Mouse (Mus musculus) G1E-ER4 (cell line): ENCODE measurements around the gene Spn. TPM values are rescaled to one million over a fixed set of nuclear protein-coding genes. Genes with fewer than 3 reads are reported as not detected.
"Not testable (repeated sequence)": the region's sequence is repeated elsewhere in the genome, so short reads cannot be mapped to it uniquely, and the experiment has no call there.

Experiments
- GATA1 ChIP-seq: IDR thresholded peaks from one replicate; pipeline ENCODE4 v1.8.0; 2012; ENCODE audit warnings: low read length, inconsistent platforms
- polyA plus RNA-seq: library from polyadenylated mRNA; stranded (reverse); fragments of >175 nt; gene quantifications from 2 replicates; pipeline ENCODE4 v1.2.3, GENCODE M21; 2012

The Spn gene
- polyA plus RNA-seq, 1 experiment: 104 TPM

DNA sequence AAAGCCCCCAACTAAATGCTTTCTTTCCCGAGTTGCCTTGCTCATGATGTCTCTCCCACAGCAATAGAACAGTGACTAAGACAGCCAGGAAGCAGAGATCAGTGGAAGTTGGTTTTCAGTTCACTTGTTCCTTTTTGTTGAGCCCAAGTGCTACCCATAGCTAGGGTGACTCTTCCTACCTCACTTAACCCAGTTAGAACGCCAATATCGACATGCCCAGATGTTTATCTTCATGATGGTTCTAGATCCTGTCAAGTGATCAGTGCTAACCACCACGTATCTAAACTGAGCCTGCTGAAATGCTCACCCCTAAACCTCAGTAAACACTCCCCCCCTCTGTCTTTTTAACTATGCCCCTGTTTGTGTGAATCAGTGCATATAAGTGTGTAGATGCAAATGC is 38.1 kb downstream of the Spn start:
- TF ChIP-seq GATA1: no peak

DNA sequence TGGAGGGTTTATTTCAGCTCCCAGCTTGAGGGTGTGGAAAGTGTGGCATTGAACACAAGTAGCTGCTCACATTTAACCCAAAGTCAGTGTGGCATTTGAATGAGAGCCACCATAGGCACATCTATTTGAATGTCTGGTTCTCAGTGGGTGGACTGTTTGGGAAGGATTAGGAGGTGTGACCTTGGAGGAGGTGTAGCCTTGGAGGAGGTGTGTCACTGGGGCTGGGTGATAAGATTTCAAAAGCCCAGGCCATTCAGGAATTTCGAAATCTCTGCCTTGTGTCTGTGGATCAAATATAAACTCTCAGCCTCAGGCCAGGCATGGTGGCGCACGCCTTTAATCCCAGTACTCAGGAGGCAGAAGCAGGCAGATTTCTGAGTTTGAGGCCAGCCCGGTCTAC is 38.7 kb downstream of the Spn start:
- no peak for TF ChIP-seq GATA1

DNA sequence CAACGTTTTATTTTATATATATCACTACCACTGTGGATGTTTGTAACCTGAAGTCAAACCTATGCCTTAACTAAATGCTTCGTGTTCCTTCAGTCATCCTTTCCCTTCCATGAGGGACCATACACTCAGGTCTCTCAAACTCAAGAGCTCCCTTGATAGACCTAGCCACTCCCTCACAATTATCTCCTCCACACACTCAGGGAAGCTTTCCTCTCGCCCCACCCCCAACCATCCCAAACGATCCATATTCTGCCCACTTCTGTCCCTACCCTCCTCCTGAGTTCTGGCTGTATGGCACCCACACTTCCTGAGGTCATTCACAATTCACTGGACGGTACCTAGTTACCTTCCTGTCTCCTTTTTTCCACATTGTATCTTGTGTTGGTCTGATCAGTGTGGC is 39.1 kb downstream of the Spn start:
- no peak for TF ChIP-seq GATA1

DNA sequence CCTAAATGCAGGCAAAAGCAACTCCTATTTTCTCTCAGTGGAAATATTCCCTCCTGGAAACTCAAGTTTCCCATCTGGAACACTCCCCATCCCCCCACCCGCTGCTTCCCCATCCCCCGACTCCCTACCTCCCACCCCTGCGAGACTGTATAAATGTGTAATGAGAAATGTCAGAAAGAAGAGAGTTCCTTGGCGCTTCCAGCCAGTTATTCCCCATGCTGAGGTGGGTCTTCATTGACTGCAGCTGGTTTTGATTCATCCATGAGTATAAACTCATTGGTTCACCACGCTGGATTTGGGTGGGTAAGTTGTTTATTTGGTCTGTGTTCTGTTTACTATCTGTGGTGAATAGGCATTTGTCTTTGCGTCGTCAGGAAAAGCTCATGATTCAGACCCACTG is 41.2 kb downstream of the Spn start:
- TF ChIP-seq GATA1: no peak

DNA sequence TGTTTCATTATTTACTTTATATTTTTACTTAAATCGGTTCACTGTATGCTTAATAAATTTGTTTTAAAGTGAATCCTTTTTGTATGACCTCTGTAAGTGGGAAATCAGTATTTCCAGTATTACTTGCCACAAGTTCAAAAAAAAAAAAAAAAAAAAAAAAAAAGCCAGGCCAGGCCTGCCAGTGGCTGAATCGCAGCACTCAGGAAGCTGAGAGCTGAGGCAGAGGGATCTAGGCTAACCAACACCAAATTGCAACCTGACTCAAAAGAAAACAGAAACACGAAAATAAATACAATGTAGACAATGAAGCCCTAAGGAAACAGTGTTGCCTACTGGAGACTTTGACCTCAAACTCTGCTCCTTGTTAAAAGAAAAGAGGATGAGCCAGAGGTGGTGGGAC is 43.7 kb downstream of the Spn start:
- TF ChIP-seq GATA1: no peak

DNA sequence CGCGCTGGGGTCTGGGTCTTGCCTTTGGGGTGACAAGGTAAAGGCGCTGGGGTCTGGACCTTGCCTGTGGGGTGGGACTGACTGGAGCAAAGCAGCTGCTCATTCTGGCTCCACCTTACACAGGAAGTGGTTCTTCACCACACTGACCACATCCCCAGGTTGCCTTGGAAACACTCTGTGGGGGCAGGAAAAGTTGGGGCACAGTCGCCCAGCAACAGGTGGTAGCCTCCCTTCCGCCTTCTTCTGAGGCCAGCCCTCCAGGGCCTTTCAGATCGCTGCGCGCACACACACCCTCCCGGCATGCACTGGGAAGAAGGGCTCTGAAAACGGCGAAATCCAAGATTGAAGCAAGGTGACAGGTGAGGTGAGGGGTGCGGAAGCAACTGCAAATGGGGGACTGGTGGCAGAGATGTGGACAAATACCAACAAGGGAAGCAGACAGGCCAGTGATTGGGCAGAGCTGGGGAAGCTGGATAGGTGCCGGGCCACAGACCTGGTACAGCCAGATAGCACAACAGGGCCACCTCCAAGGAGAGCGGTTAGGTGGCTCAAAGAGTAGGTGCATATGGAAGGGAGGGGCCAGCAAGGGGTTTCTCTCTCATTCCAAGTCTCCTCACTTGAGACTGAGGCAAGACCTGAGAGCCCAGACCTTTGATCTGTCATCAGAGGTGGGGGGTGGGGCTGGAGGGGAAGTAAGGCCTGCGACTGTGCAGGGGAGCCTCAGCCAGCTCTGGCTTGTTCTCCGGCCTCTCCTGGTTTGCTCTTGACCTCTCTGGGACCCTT is 46.3 kb downstream of the Spn start, which contains the start of gene AI467606:
Gene AI467606 (plus strand): TSS at position 246 of the 783 bp plus-strand sequence.
- TF ChIP-seq GATA1: no peak

DNA sequence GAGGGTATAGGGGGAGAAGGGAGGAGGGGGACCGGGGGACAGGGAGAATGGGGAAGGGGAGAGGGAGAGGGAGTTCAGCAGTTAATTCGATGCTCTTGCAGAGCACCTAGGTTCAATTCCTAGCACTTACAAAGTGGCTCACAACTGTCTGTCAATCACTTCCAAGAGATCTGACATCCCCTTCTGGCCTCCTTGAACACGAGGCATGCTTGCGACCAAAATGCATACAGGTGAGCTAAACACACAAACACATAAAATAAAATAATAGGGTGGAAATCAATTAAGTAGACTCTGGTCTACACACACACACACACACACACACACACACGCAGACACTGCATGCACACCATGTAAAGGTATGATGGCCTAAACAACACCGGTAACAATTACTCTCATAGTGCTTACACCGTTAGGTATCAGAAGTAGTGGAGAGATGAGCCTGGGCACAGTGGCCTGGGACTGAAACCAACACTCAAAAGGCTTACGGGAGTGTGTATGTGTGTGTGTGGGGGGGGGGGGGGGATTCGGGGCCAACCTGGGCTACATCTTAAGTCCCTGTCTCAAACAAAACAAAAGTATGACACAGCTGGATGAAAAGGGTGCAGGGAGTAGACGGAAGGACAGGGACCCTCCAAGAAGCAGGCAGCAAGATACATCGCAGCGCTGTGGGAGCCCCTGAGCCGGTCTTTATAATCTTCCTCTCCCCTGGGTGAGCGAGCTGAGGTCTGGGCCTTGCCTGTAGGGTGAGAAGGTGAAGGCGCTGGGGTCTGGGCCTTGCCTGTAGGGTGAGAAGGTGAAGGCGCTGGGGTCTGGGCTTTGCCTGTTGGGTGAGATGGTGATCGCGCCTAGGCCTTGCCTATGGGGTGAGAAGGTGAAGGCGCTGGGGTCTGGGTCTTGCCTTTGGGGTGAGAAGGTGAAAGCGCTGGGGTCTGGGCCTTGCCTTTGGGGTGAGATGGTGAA is 47.2 kb downstream of the Spn start:
- TF ChIP-seq GATA1: no peak

DNA sequence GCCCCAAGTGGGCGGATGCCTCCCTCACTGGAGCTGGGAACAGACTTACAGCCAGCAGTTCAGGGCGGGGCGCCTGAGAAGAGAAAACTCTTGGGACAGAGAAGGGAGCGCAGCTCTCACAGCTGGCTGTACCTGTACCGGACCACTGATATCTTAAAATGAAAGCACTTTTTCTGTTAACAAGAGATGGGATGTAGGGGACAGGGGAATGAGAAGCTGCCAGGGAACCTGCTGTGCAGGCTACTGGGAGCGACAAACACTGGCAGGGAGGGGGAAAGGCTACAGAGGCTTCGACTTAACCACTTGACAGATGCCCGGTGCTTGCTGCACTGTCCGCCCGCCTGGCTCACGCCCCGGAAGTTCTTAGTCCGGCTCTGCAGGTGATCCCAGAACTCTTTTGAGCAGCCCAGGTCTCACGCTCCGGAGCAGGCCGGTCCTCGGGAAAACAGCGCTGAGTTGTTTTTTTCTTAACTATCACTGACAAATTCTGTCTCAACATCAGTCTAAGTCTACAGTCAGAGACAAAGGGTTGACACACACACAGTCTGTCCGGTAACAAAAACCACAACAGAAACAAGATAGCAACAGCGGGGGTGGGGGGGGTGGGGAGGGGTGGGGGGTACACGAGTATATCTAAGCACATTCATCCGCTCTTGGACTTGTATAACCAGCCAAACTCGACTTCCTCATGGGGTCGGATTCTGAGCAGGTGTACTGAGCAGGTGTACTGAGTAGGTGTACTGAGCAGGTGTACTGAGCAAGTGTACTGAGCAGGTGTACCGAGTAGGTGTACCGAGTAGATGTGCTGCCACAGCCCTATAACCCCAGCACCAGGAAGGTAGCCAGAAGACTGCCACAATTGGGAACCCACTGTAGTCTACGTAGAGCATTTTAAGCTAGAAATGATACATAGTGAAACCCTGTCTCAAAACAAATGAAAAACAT is 48.5 kb downstream of the Spn start:
- no peak for TF ChIP-seq GATA1

DNA sequence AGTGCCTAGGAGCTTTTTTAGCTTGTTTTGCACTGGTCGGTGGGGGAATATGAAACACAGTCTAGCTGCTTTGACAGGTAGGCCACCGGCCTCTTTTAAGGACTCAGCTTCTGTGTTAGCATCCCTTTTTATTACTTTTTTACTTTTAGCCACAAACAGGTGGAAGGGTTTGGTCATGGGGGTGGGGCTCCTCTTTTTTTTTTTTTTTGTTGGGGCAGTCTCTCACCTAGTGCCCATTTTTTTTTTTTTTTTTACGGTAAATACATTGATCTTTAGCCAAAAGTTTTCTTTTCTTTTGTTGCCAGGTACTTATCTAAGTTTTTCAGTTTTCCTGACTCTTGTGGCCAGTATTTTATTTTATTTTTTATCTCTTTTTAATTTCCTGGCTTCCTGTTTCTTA is 49.5 kb downstream of the Spn start:
- no peak for TF ChIP-seq GATA1

DNA sequence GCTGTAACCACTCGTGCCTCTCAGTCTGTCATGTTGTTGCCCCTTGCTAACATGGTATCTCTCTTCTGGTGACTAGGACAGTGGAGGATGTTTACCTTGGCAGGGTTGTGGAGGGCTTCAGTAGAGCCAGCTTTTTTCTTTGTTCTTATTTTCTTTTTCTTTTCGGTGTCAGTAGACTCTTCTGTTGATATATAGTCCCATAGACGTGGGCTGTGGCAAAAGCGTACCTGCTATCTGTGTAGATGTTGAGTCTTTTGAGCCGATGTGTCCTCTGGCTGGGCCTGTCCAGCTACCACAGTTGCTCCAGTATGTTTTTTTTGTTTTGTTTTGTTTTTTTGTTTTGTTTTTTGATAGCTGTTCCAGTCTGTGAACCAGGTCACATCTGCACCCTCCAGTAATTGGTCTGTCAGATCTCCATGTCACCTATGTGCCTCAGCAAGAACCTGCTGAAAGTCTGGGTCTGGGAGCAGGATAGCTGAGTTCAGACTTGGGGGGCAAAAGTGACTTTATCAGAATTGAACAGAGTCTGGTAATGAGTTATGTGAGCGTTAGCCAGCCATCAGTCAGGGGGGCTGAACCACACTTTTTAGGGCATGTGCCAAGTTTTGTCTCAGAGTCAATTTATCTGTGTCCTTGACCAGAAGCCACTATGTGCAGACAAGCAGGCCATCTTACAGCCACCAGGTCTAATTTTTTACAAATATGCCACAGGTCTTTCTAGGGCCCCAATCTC is 50.2 kb downstream of the Spn start, which contains the start of gene Zg16:
Gene Zg16 (minus strand): TSS at position 51 of the 733 bp plus-strand sequence.
- not testable (repeated sequence) for TF ChIP-seq GATA1

DNA sequence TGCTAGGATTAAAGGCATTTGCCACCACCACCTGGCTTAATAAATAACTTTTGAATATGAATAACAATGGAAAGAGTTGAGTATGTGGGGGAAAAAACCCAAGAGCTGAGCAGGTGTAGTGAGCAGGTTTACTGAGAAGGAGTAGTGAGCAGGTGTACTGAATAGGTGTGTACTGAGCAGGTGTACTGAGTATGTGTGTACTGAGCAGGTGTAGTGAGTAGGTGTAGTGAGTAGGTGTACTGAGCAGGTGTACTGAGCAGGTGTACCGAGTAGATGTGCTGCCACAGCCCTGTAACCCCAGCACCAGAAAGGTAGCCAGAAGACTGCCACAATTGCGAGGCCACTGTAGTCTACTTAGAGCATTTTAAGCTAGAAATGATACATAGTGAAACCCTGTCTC is 52.8 kb downstream of the Spn start:
- no peak for TF ChIP-seq GATA1

DNA sequence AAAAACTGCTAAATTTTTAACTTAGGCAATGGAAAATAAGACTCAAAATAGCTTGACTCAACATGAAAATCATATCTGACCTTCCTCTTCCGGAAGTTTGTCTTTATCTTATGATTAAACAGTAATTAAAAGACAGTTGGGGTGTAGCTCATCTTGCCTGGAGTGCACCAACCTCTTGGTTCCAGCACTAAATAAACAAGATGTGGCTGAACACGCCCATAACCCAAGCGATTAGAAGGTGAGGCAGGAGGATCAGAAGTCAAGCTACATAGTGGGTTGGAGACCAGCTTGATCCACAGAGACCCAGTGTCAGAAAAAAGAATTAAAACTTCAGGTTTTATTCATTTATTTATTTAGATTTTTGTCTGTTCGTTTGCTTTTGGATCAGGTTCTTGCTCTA is 53.9 kb downstream of the Spn start:
- no peak for TF ChIP-seq GATA1

DNA sequence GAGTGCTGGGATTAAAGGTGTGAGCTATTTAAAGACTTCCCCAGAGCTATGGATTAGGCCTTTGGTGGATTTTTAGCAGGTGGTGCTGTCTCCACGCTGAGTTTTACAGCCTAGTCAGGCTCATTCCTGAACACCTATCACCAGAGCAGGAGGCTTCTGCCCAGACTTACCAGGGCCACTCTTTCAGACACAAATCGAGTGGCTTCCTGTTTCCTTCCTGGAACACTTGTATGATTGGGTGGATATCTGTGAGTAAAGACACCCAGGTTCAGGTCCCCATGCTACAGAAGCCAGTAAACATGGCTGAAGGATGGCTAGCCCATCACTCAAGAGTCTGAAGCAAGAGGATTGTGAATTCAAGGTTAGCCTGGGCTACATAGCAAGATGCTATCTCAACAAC is 54.6 kb downstream of the Spn start:
- no peak for TF ChIP-seq GATA1

DNA sequence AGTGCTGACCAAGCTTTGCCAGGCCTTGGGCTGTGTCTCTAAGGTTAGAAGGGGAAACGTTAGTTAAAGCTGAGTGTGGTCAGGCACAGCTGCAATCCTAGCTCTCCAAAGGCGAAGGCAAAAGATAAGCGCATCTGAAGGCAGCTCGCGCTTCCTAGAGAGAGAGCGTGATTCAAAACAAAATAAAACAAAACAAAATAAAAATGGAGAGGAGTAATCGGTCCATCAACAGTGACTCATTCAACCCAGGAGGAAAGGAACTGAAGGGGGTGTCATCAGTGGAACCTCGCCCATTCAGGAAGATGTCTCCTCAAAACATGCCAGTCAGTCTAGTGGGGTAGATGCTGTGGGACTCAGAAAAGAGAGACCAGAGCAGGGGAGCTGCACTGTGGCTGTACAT is 55.4 kb downstream of the Spn start:
- TF ChIP-seq GATA1: no peak

Other genes starting within 250 kb of the Spn start
- gene Tmem219, start 214.9 kb downstream of the Spn start, polyA plus RNA-seq: 54.6 and 89.1 TPM in 2 replicates
- 27.6 and 38.3 TPM in 2 replicates for gene Kctd13, start 208.9 kb downstream of the Spn start, polyA plus RNA-seq
- gene Asphd1, start 188.2 kb downstream of the Spn start, polyA plus RNA-seq: not detected in 2 replicates
- 0.59 and 0.93 TPM in 2 replicates for gene Sez6l2, start 187.3 kb downstream of the Spn start, polyA plus RNA-seq
- 94.7 and 114 TPM in 2 replicates for gene Cdipt, start 161.9 kb downstream of the Spn start, polyA plus RNA-seq
- 0.04 and 0.16 TPM in 2 replicates for gene Cdiptos, start 161.7 kb downstream of the Spn start, polyA plus RNA-seq
- 18.3 and 22.4 TPM in 2 replicates for gene Mvp, start 123.2 kb downstream of the Spn start, polyA plus RNA-seq
- 4.9 and 12.5 TPM in 2 replicates for gene Pagr1b, start 121.3 kb downstream of the Spn start, polyA plus RNA-seq
- gene Pagr1a, start 120.5 kb downstream of the Spn start, polyA plus RNA-seq: 31.1 and 76.8 TPM in 2 replicates
- gene Gm42742, start 116.7 kb downstream of the Spn start, polyA plus RNA-seq: 145 and 228 TPM in 2 replicates
- gene Prrt2, start 116.6 kb downstream of the Spn start, polyA plus RNA-seq: 0.53 and 1.9 TPM in 2 replicates
- gene Maz, start 110.8 kb downstream of the Spn start, polyA plus RNA-seq: 820 and 1,081 TPM in 2 replicates
- 45.3 and 56.9 TPM in 2 replicates for gene Kif22, start 95.4 kb downstream of the Spn start, polyA plus RNA-seq
- gene Zg16, start 50.5 kb downstream of the Spn start, polyA plus RNA-seq: not detected in 2 replicates
- 197 and 223 TPM in 2 replicates for gene AI467606, start 46.5 kb downstream of the Spn start, polyA plus RNA-seq
- 0.98 and 2.0 TPM in 2 replicates for gene Qprt, start 15.6 kb downstream of the Spn start, polyA plus RNA-seq
- 81.2 and 81.3 TPM in 2 replicates for gene Cd2bp2, start 58.2 kb upstream of the Spn start, polyA plus RNA-seq
- 58.8 and 62.5 TPM in 2 replicates for gene Tbc1d10b, start 70.6 kb upstream of the Spn start, polyA plus RNA-seq
- 1.2 and 4.3 TPM in 2 replicates for gene Mylpf, start 71.1 kb upstream of the Spn start, polyA plus RNA-seq
- 37.7 and 38.1 TPM in 2 replicates for gene Zfp553, start 95.2 kb upstream of the Spn start, polyA plus RNA-seq
- gene Sept1, start 95.3 kb upstream of the Spn start, polyA plus RNA-seq: 151 and 170 TPM in 2 replicates
- gene Zfp771, start 106.5 kb upstream of the Spn start, polyA plus RNA-seq: 86.6 and 115 TPM in 2 replicates
- 108 and 177 TPM in 2 replicates for gene Dctpp1, start 122.9 kb upstream of the Spn start, polyA plus RNA-seq
- 68.0 and 94.5 TPM in 2 replicates for gene Sephs2, start 136.2 kb upstream of the Spn start, polyA plus RNA-seq
- gene Itgal, start 158.4 kb upstream of the Spn start, polyA plus RNA-seq: 16.4 and 20.0 TPM in 2 replicates
- 28.1 and 30.7 TPM in 2 replicates for gene Zfp768, start 207.8 kb upstream of the Spn start, polyA plus RNA-seq
- gene Zfp747, start 238.2 kb upstream of the Spn start, polyA plus RNA-seq: 4.3 TPM in 2 replicates
- 1.1 and 1.4 TPM in 2 replicates for gene 9130019O22Rik, start 249.3 kb upstream of the Spn start, polyA plus RNA-seq